ENCODE assay signal across 8 mouse cellular contexts in the genomic region with DNA sequence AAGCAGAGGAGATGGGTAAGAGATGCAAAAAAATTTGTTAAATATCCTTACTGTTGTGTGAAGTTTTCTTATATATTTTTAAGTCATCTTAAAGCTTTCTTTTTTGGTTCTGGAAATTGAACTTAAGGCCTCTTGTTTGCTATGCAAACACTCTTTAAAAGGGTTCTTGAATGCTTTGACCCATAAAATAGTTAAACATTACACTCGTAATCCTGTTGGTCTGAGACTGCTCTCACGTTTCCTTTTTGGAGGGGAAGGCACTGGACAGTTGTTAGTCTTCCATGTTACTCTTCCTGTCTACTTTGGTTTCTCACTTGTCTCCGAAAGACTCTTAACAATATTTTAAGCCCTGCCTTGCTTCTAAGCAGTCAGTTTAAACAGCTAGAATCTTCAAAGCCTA. TPM values are rescaled to one million over a fixed set of nuclear protein-coding genes. Genes with fewer than 3 reads are reported as not detected.
DNase-seq lines count a peak whose midpoint lies in the region; ATAC-seq lines count a peak whose summit lies in the region.

No protein-coding gene starts in this region.

- no peaks in the 10 kb centered on the region for H3K27me3 ChIP-seq in forebrain, embryonic 13.5 days
- no peaks in the 10 kb centered on the region for H3K27me3 ChIP-seq in forebrain, embryonic 11.5 days (ENCODE audit: control insufficient read depth, insufficient read depth, low read length)
- no peaks in the 10 kb centered on the region for H3K27me3 ChIP-seq in lung, embryonic 16.5 days (ENCODE audit: control insufficient read depth, insufficient read depth, low read depth, low read length)
- H3K27me3 ChIP-seq in limb, embryonic 13.5 days, result no peaks in the 10 kb centered on the region
- no peaks in the 10 kb centered on the region for H3K27me3 ChIP-seq in stomach, embryonic 15.5 days (replicated peaks)

- no peaks in the 10 kb centered on the region for H3K9me3 ChIP-seq in forebrain, embryonic 13.5 days (replicated peaks)
- no peaks in the 10 kb centered on the region for H3K9me3 ChIP-seq in forebrain, embryonic 11.5 days (ENCODE audit: control insufficient read depth, low read length)
- no peaks in the 10 kb centered on the region for H3K9me3 ChIP-seq in lung, embryonic 16.5 days (ENCODE audit: control insufficient read depth, low read length)
- no peaks in the 10 kb centered on the region for H3K9me3 ChIP-seq in limb, embryonic 13.5 days
- no peaks in the 10 kb centered on the region for H3K9me3 ChIP-seq in stomach, embryonic 15.5 days

- no peak overlapping the region for H3K4me3 ChIP-seq in forebrain, embryonic 13.5 days
- no peak overlapping the region for H3K4me3 ChIP-seq in forebrain, embryonic 11.5 days (ENCODE audit: low read depth, low read length)
- H3K4me3 ChIP-seq in lung, embryonic 16.5 days (ENCODE audit: low read length), result peak overlapping the region; percentile 33
- H3K4me3 ChIP-seq in limb, embryonic 13.5 days, result no peak overlapping the region; the same call in 1 of the 2 replicates
- peak overlapping the region; percentile 23; the same call in 1 of the 2 replicates for H3K4me3 ChIP-seq in stomach, embryonic 15.5 days (replicated peaks)

- no peak for DNase-seq in forebrain, embryonic 11.5 days (ENCODE audit: low spot score)
- no peak for DNase-seq in lung, postnatal 14 days
- DNase-seq in adipocyte (ENCODE audit: low spot score), result no peak
- DNase-seq in gastrocnemius, postnatal 25 days, result no peak

- peaks cover 14% of the 10 kb centered on the region; the same call in 1 of the 2 replicates for H3K36me3 ChIP-seq in forebrain, embryonic 13.5 days (ENCODE audit: poor library complexity, severe bottlenecking)
- H3K36me3 ChIP-seq in forebrain, embryonic 11.5 days (ENCODE audit: control insufficient read depth, insufficient read depth, low read length), result no peaks in the 10 kb centered on the region
- peaks cover 3% of the 10 kb centered on the region; the same call in 1 of the 2 replicates for H3K36me3 ChIP-seq in lung, embryonic 16.5 days (ENCODE audit: control insufficient read depth, insufficient read depth, low read length)
- peaks cover 13% of the 10 kb centered on the region for H3K36me3 ChIP-seq in limb, embryonic 13.5 days
- 0 out of 2 replicates have a peak, but pooled peaks cover 2% of the 10 kb centered on the region for H3K36me3 ChIP-seq in stomach, embryonic 15.5 days

- peaks cover 22% of the 10 kb centered on the region for H3K4me1 ChIP-seq in forebrain, embryonic 13.5 days
- peaks cover 3% of the 10 kb centered on the region; the same call in 1 of the 2 replicates for H3K4me1 ChIP-seq in forebrain, embryonic 11.5 days (replicated peaks; ENCODE audit: control insufficient read depth, insufficient read depth, low read length)
- peaks cover 18% of the 10 kb centered on the region for H3K4me1 ChIP-seq in lung, embryonic 16.5 days (replicated peaks; ENCODE audit: control insufficient read depth, insufficient read depth, low read length)
- peaks cover 30% of the 10 kb centered on the region for H3K4me1 ChIP-seq in limb, embryonic 13.5 days
- H3K4me1 ChIP-seq in stomach, embryonic 15.5 days, result peaks cover 7% of the 10 kb centered on the region; the same call in 1 of the 2 replicates

- H3K9ac ChIP-seq in forebrain, embryonic 13.5 days, result no peak overlapping the region
- H3K9ac ChIP-seq in forebrain, embryonic 11.5 days (ENCODE audit: low read length), result no peak overlapping the region
- H3K9ac ChIP-seq in lung, embryonic 16.5 days (ENCODE audit: low read length), result no peak overlapping the region
- H3K9ac ChIP-seq in limb, embryonic 13.5 days, result no peak overlapping the region
- no peak overlapping the region for H3K9ac ChIP-seq in stomach, embryonic 15.5 days

- peak overlapping the region; percentile 29; the same call in 1 of the 2 replicates for H3K4me2 ChIP-seq in forebrain, embryonic 13.5 days
- H3K4me2 ChIP-seq in forebrain, embryonic 11.5 days (ENCODE audit: low read depth, low read length, severe bottlenecking), result no peak overlapping the region
- peak overlapping the region; percentile 49 for H3K4me2 ChIP-seq in lung, embryonic 16.5 days (ENCODE audit: low read depth, low read length)
- 0 out of 2 replicates have a peak overlapping the region, but pooled peaks have one; percentile 23 for H3K4me2 ChIP-seq in limb, embryonic 13.5 days (replicated peaks)
- peak overlapping the region; percentile 49 for H3K4me2 ChIP-seq in stomach, embryonic 15.5 days

- WGBS in forebrain, embryonic 13.5 days, result 54% methylated on average over 3 of the region's 3 CpGs
- WGBS in forebrain, embryonic 11.5 days, result 39% methylated on average over 3 of the region's 3 CpGs
- WGBS in lung, embryonic 16.5 days, result 12% methylated on average over 3 of the region's 3 CpGs
- WGBS in limb, embryonic 13.5 days, result 45% methylated on average over 3 of the region's 3 CpGs
- 12% methylated on average over 3 of the region's 3 CpGs for WGBS in stomach, embryonic 15.5 days

- no peak overlapping the region for H3K27ac ChIP-seq in forebrain, embryonic 13.5 days
- H3K27ac ChIP-seq in forebrain, embryonic 11.5 days (ENCODE audit: low read depth, low read length), result no peak overlapping the region
- H3K27ac ChIP-seq in lung, embryonic 16.5 days (ENCODE audit: low read length), result peak overlapping the region; percentile 41; the same call in 1 of the 2 replicates
- no peak overlapping the region for H3K27ac ChIP-seq in limb, embryonic 13.5 days
- H3K27ac ChIP-seq in stomach, embryonic 15.5 days, result no peak overlapping the region

- ATAC-seq in forebrain, embryonic 13.5 days, result no peak
- no peak for ATAC-seq in forebrain, embryonic 11.5 days (replicated peaks; ENCODE audit: low FRiP score)
- no peak for ATAC-seq in lung, embryonic 16.5 days (ENCODE audit: low read depth)
- no peak for ATAC-seq in limb, embryonic 13.5 days (ENCODE audit: low FRiP score, low read depth)
- no peak for ATAC-seq in stomach, embryonic 15.5 days (ENCODE audit: insufficient read depth, low FRiP score, low read depth)

RNA-seq across cellular contexts. Expression of gene Cept1, which starts 1.4 kb away (rescaled TPM):
- polyA plus RNA-seq in forebrain, embryonic 13.5 days (2015; fragmentation: Nextera tagmentation; extraction: Ambion mirVana), result 35.8 and 38.5 TPM in 2 replicates
- polyA plus RNA-seq in forebrain, embryonic 11.5 days (2014; fragmentation: Nextera tagmentation; extraction: Ambion mirVana), result 39.9 and 40.6 TPM in 2 replicates
- polyA plus RNA-seq in lung, embryonic 16.5 days (2015; fragmentation: Nextera tagmentation; extraction: Ambion mirVana), result 69.2 and 74.8 TPM in 2 replicates
- polyA plus RNA-seq in limb, embryonic 13.5 days (2015; fragmentation: Nextera tagmentation; extraction: Ambion mirVana), result 59.6 and 62.6 TPM in 2 replicates
- polyA plus RNA-seq in stomach, embryonic 15.5 days (2015; fragmentation: Nextera tagmentation; extraction: Ambion mirVana), result 60.8 and 61.4 TPM in 2 replicates
- total RNA-seq in gastrocnemius, postnatal 25 days (2021), result 10 to 100 TPM; 15.0 to 19.4 TPM

RNA-seq across cellular contexts. Expression of gene Dram2, which starts 1.4 kb away (rescaled TPM):
- polyA plus RNA-seq in forebrain, embryonic 13.5 days (2015; fragmentation: Nextera tagmentation; extraction: Ambion mirVana), result 41.0 and 42.6 TPM in 2 replicates
- polyA plus RNA-seq in forebrain, embryonic 11.5 days (2014; fragmentation: Nextera tagmentation; extraction: Ambion mirVana), result 38.7 and 38.9 TPM in 2 replicates
- 91.8 and 98.3 TPM in 2 replicates for polyA plus RNA-seq in lung, embryonic 16.5 days (2015; fragmentation: Nextera tagmentation; extraction: Ambion mirVana)
- polyA plus RNA-seq in limb, embryonic 13.5 days (2015; fragmentation: Nextera tagmentation; extraction: Ambion mirVana), result 49.8 and 54.4 TPM in 2 replicates
- polyA plus RNA-seq in stomach, embryonic 15.5 days (2015; fragmentation: Nextera tagmentation; extraction: Ambion mirVana), result 70.3 and 82.3 TPM in 2 replicates
- 10 to 100 TPM; 72.5 to 79.3 TPM for total RNA-seq in gastrocnemius, postnatal 25 days (2021)

Comparison
In these comparisons a context has a peak if more than half of its experiments do, and no peak if none do; other contexts are left out.
1. H3K4me3 ChIP-seq: peak in lung, embryonic 16.5 days (single experiment) and stomach, embryonic 15.5 days (single experiment); none in forebrain, embryonic 13.5 days (single experiment), forebrain, embryonic 11.5 days (single experiment) and limb, embryonic 13.5 days (single experiment).